Mouse (Mus musculus): Measurements from ENCODE around the gene Pax6.
A peak's percentile ranks its signal among the peaks of the same experiment; 100 is the strongest.

The Pax6 gene

GRCm38 (mm10) chr2:105671798-105672595 is 3.3 kb downstream of the Pax6 start:
- DNase-seq: no peak

GRCm38 (mm10) chr2:105672596-105672960 is 3.9 kb downstream of the Pax6 start:
- no peak for DNase-seq

GRCm38 (mm10) chr2:105673054-105673453 is 4.4 kb downstream of the Pax6 start:
- no peak for DNase-seq

GRCm38 (mm10) chr2:105673631-105674060 is 4.9 kb downstream of the Pax6 start:
- DNase-seq: no peak

GRCm38 (mm10) chr2:105674061-105674874 is 5.6 kb downstream of the Pax6 start:
- no peak for DNase-seq

GRCm38 (mm10) chr2:105674875-105675729 is 6.4 kb downstream of the Pax6 start:
- peak; percentile 51 for DNase-seq

GRCm38 (mm10) chr2:105675730-105676079 is 7.0 kb downstream of the Pax6 start:
- no peak for DNase-seq

GRCm38 (mm10) chr2:105676080-105676908 is 7.6 kb downstream of the Pax6 start:
- no peak for DNase-seq

- no peak for DNase-seq
Measured at GRCm38 (mm10) chr2:105676909-105677433, 8.3 kb downstream of the Pax6 start.

- no peak for DNase-seq
Measured at GRCm38 (mm10) chr2:105677434-105678105, 8.9 kb downstream of the Pax6 start.

- DNase-seq: no peak
Measured at GRCm38 (mm10) chr2:105678306-105678705, 9.6 kb downstream of the Pax6 start.

- no peak for DNase-seq
Measured at GRCm38 (mm10) chr2:105678880-105679321, 10.2 kb downstream of the Pax6 start.

GRCm38 (mm10) chr2:105679331-105679730 is 10.6 kb downstream of the Pax6 start:
- no peak for DNase-seq

GRCm38 (mm10) chr2:105680146-105680998 is 11.7 kb downstream of the Pax6 start:
- DNase-seq: no peak

- DNase-seq: peak; percentile 20
Measured at GRCm38 (mm10) chr2:105680999-105681710, 12.5 kb downstream of the Pax6 start.

GRCm38 (mm10) chr2:105682011-105682501 is 13.4 kb downstream of the Pax6 start:
- DNase-seq: peak; percentile 6

GRCm38 (mm10) chr2:105682634-105683351 is 14.1 kb downstream of the Pax6 start:
- peak; percentile 4 for DNase-seq

GRCm38 (mm10) chr2:105683771-105684410 is 15.2 kb downstream of the Pax6 start:
- DNase-seq: peak; percentile 3
